Mouse (Mus musculus): Measurements from ENCODE around the gene Helt. TPM values are rescaled to one million over a fixed set of nuclear protein-coding genes. Genes with fewer than 3 reads are reported as not detected.
"Not testable (repeated sequence)": the region's sequence is repeated elsewhere in the genome, so short reads cannot be mapped to it uniquely, and the experiment has no call there.

The Helt gene
- total RNA-seq, 2 experiments from 2014 or later: 0.23 TPM; not detected in 1

GRCm38 (mm10) chr8:46298847-46299246 lies 4.4 kb upstream of the Helt start:
- DNase-seq (ENCODE audit: low spot score in 2 of 2): no peak

- DNase-seq (ENCODE audit: low spot score in 2 of 2): no peak
These were observed 2.1 kb upstream of the Helt start for GRCm38 (mm10) chr8:46296551-46296950.

DNA sequence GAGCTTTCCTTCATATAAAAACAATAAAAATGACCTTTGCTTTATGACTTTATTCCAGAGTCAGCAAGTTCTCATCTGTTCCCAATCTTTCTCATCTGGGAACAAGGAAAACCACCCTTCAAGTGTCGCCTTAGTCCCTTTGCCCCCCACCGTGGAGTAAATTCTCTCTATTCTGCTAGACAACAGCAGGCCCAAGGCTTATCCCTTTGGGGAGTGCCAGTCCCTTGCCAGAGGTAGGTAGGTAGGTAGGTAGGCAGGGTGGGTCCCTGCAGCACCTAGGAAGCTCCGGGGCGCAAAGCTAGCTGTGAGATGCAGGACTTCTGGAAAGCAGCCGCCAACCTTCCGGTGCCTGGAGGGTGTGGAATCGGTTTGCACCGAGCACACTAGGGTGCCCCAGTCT lies 1.5 kb upstream of the Helt start:
- no peak for DNase-seq (ENCODE audit: low spot score in 2 of 2)

DNA sequence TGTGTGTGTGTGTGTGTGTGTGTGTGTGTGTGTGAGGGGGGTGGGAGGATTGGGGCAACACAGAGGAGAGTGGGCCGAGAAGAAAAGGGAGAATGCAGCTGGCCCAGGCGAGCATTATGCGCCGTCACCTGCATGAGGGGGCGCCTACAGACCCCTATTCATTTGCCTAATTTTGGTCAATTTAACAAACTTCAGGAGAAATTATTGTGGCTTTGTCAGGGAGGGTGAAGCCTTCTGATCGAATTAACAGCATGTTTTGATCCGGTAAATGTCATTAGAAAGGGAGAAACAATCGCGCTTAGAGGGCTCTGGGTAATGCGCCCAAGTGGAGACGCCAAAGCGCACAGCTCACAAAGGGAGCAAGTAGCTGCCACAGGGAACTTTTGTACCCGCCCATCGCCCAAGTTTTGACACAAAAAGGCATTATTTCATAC lies 647 bp upstream of the Helt start:
- DNase-seq (ENCODE audit: low spot score in 2 of 2): no peak

- DNase-seq (ENCODE audit: low spot score in 2 of 2): no peak
These were observed 725 bp downstream of the Helt start for GRCm38 (mm10) chr8:46293741-46294151.

- DNase-seq (ENCODE audit: low spot score in 2 of 2): no peak
These were observed 1.3 kb downstream of the Helt start for GRCm38 (mm10) chr8:46293201-46293600.

- no peak for DNase-seq (ENCODE audit: low spot score in 2 of 2)
These were observed 2.4 kb downstream of the Helt start for GRCm38 (mm10) chr8:46291931-46292675.

DNA sequence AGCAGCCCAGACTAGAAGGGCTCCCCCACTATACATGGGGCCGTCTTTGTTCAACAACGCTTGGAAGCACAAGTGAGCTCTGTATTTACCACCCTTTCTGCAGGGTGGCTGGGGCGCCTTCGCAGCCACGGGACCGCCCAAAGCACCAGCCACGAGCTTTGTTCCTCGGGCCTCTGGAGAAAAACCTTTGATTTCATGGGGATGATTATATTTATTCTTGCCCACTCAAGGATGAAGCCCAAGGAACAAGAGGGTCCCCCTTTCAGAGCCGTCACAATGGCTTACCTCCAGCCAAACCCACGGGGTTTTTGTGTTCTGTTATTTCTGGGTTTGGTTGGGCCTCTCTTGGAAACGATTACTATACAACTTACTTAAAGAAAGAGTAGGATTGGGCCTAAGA lies 5.2 kb downstream of the Helt start:
- no peak for DNase-seq (ENCODE audit: low spot score in 2 of 2)

GRCm38 (mm10) chr8:46288021-46288420 lies 6.5 kb downstream of the Helt start:
- DNase-seq (ENCODE audit: low spot score in 2 of 2): no peak

GRCm38 (mm10) chr8:46285980-46286379 lies 8.5 kb downstream of the Helt start:
- DNase-seq (ENCODE audit: low spot score in 2 of 2): no peak

DNA sequence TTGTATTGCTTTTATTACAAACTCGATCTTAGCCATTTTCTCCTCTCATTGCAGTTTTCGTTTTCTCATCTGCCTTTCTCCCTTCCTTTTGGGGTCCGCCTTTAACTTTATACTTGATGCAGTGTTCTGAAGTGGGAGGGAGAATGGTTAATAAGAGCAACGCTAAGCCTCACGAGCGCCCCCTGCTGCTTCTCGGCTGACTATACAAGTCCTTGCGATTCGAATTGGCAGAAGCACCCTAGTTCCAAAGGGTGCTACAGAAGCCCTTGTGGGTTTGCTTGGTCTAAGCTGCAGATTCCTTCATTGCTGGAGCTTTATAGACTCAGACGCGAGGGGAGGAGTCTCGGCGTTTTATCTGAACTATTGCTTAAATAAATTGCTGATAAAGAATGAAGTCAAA lies 12.9 kb downstream of the Helt start:
- DNase-seq (ENCODE audit: low spot score in 2 of 2): peak in 1 of 2 experiments; percentile 48

DNA sequence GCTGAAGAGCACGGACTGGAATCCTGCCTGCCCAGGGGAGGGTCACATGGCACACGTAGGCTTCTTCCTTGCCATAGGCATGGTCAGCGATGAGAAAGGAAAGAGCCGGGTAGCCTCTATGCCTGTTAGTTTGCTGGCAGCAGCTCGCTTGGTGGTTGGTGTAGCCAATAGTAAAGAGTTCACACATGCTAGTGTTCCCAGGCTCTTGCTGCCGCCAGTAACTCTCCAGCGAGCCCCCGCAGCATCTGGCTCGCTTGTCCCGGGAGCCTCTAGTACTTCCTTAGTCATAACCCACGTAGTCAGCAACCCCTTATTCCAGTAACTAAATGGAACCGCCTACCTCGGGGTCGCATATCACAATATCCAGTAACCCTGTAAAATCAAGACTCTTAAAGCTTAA lies 17.5 kb downstream of the Helt start:
- no peak for DNase-seq (ENCODE audit: low spot score in 2 of 2)

DNA sequence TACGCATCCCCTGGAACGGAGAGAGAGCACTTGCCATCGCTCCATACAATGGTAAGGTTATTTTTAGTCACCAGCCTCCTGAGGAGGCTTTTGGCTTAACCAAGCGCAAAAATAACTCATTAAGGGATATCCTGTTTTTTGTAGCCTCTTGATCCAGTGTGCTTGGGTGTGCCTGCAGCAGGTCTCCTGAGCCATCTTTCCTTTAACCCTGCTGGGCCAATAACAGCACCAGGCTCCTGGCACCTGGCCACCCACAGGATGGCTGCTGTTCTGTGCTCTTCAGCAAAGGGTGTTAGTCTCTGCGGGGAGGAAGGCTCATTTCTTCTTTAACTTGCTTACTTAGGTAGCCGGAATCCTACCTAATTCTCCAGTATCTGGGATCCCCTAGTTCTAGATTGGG lies 23.7 kb downstream of the Helt start:
- no peak for DNase-seq (ENCODE audit: low spot score in 2 of 2)

DNA sequence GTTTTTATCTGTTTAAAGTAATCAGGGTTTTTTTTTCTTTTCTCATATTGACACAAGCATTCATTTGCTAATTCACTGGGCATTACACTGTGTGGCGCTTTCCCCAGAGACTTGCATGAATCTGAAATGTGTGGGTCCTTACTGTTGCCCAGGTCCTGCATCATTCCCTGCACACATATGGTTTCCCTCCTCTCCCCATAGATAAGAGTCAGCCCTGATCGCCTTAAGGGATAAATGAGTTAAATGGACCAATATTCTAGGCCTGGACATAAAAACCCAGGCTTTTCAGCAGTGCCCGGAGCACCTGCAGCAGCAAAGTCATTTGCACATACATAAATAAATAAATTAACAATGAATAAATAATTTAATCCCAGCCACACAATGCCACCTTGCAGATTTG lies 24.3 kb downstream of the Helt start:
- DNase-seq (ENCODE audit: low spot score in 2 of 2): no peak

GRCm38 (mm10) chr8:46266801-46267200 lies 27.7 kb downstream of the Helt start:
- no peak for DNase-seq (ENCODE audit: low spot score in 2 of 2)

DNA sequence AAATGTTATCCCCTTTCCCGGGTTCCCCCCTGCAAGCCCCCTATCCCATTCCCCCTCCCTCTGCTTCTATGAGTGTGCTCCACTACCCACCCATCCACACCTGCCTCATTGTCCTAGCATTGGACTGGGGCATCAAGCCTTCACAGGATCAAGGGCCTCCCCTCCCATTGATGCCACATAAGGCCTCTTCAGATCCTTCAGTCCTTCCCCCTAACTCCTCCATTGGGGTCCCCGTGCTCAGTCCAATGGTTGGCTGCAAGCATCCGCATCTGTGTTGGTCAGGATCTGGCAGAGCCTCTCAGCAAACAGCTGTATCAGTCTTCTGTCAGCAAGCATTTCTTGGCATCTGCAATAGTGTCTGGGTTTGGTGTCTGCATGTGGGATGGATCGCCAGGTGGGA lies 30.3 kb downstream of the Helt start:
- DNase-seq (ENCODE audit: low spot score in 2 of 2): not testable (repeated sequence)

DNA sequence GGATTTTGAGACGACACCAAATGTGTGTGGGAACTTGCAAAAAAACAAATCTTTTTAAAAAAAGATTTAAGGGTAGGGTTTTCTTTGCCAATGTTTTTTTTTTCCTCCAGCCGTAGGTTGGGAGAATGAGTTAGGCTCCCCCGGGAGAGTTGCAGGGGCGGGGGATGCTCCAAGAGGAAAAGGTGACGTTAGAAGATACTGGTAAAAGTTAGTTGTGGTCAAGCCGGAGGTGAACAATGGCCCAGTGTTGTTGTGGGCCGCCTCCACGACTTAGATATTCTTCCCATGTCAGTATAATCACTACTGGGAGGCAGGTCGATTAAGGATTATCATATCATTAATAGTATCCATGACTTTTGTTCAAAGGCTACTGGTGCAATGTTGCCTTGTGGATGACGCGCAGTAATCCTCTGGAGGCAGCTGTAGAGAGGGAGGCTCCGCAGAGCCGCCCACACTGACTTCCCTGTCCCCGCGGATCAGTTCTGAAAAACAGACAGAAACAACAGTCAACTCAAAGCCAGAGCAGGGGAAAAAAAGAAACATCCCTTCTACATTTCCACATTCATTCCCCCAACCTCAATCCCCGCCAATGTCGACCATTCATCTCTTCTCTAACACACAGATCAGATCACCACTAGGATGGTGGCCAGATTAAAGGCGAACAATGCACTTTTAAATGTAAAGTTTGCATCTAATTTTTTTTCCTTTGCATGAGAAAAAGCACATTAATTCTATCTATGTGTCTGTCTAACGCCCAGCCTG lies 36.4 kb downstream of the Helt start:
- no peak for DNase-seq (ENCODE audit: low spot score in 2 of 2)

- no peak for DNase-seq (ENCODE audit: low spot score in 2 of 2)
These were observed 42.0 kb downstream of the Helt start for GRCm38 (mm10) chr8:46252456-46252855.

GRCm38 (mm10) chr8:46251561-46251960 lies 42.9 kb downstream of the Helt start:
- no peak for DNase-seq (ENCODE audit: low spot score in 2 of 2)

GRCm38 (mm10) chr8:46246346-46246745 lies 48.1 kb downstream of the Helt start:
- DNase-seq (ENCODE audit: low spot score in 2 of 2): no peak

DNA sequence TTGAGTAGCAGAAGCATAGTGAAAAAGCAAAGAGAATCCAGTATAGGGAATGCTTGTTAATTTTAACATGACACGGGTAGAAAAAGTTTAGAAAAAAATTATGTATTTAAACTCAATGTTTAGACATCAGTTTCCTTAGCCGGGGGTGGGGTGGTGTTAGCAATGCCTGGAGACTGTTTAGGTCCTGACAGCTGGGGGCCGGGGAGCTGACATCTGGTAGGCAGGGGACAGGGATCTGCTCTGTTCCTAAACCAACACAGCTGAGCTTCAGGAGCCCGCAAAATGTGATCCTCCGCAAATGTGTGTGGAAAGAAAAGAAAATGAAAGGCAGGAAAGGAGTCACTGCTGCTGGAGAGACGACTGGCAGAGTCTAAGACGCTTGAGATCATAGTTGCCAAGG lies 51.5 kb downstream of the Helt start:
- DNase-seq (ENCODE audit: low spot score in 2 of 2): no peak

All from adrenal gland, postnatal 4 days (tissue).